Mouse (Mus musculus) lung, embryonic 16.5 days (tissue): Measurements from ENCODE around the gene Lbh. TPM values are rescaled to one million over a fixed set of nuclear protein-coding genes. Genes with fewer than 3 reads are reported as not detected.

ENCODE experiments used
- ATAC-seq: fragments of 200-750 bp; cut with Nextera tagmentation; 2 replicates; pipeline ENCODE4 v1.8.0; 2017; ENCODE audit warnings: low read depth, mild to moderate bottlenecking, moderate library complexity
- H3K27ac ChIP-seq: fragments of 300-500 bp; sonication (generic); 2 replicates; pipeline ENCODE4 v1.5.1; 2014; ENCODE audit warnings: mild to moderate bottlenecking, control low read depth, low read length
- H3K27me3 ChIP-seq: fragments of 300-500 bp; sonication (generic); 2 replicates; pipeline ENCODE4 v1.6.1; 2014; ENCODE audit warnings: low read depth, low read length, mixed read lengths; ENCODE audit not compliant: control insufficient read depth, insufficient read depth
- H3K36me3 ChIP-seq: fragments of 300-500 bp; sonication (generic); 2 replicates; pipeline ENCODE4 v1.6.1; 2014; ENCODE audit warnings: low read length; ENCODE audit not compliant: control insufficient read depth, insufficient read depth
- H3K4me1 ChIP-seq: fragments of 300-500 bp; sonication (generic); replicated peaks from 2 replicates; pipeline ENCODE4 v1.6.1; 2014; ENCODE audit warnings: low read length, mixed read lengths; ENCODE audit not compliant: control insufficient read depth, insufficient read depth
- H3K4me2 ChIP-seq: fragments of 300-500 bp; sonication (generic); 2 replicates; pipeline ENCODE4 v1.6.1; 2014; ENCODE audit warnings: low read depth, low read length, control low read depth
- H3K4me3 ChIP-seq: fragments of 300-500 bp; sonication (generic); 2 replicates; pipeline ENCODE4 v1.5.1; 2014; ENCODE audit warnings: mild to moderate bottlenecking, low read length, control low read depth
- H3K9ac ChIP-seq: fragments of 300-500 bp; sonication (generic); 2 replicates; pipeline ENCODE4 v1.6.1; 2014; ENCODE audit warnings: low read length, control low read depth
- H3K9me3 ChIP-seq: fragments of 300-500 bp; sonication (generic); 2 replicates; pipeline ENCODE4 v1.6.1; 2016; ENCODE audit warnings: low read length; ENCODE audit not compliant: control insufficient read depth
- WGBS: fragments of 180-500 bp; shearing (Covaris S2); extraction: QIAGEN DNeasy Blood & Tissue Kit; methylation state at CpG from one replicate; pipeline ENCODE4 v1.1.7; 2014; 5-methylcytosine and 5-hydroxymethylcytosine counted together
- polyA plus RNA-seq: library from polyadenylated mRNA; unstranded; fragments of >200 nt; fragmentation: Nextera tagmentation; extraction: Ambion mirVana; gene quantifications from 2 replicates; pipeline ENCODE4 v1.2.1, GENCODE M21; 2015

The Lbh gene
- polyA plus RNA-seq, 1 experiment from 2014 or later = 8.8 TPM

- Histone ChIP-seq H3K4me3 (no peak overlapping the region), H3K27ac (no peak overlapping the region), H3K4me2 (no peak overlapping the region), H3K27me3 (no peaks in the 10 kb centered on the region), H3K9me3 (no peaks in the 10 kb centered on the region), H3K4me1 (no peaks in the 10 kb centered on the region), H3K9ac (no peak overlapping the region), H3K36me3 (no peaks in the 10 kb centered on the region)
- 50% methylated on average over 7 of the region's 7 CpGs for WGBS
- no peak for ATAC-seq
Measured at GRCm38 (mm10) chr17:72897076-72897475, 21.0 kb upstream of the Lbh start.

- ATAC-seq = no peak
- no peaks in the 10 kb centered on the region for H3K4me1 ChIP-seq
- 60% methylated on average over 5 of the region's 5 CpGs for WGBS
- H3K36me3 ChIP-seq = no peaks in the 10 kb centered on the region
- no peak overlapping the region for H3K9ac ChIP-seq
- no peak overlapping the region for H3K27ac ChIP-seq
- H3K9me3 ChIP-seq = no peaks in the 10 kb centered on the region
- no peaks in the 10 kb centered on the region for H3K27me3 ChIP-seq
- no peak overlapping the region for H3K4me3 ChIP-seq
- no peak overlapping the region for H3K4me2 ChIP-seq
Measured at GRCm38 (mm10) chr17:72897961-72898360, 20.1 kb upstream of the Lbh start.

GRCm38 (mm10) chr17:72898775-72899174 is 19.3 kb upstream of the Lbh start:
- ATAC-seq = 0 out of 2 replicates have a peak, but pooled peaks have one; percentile 31
- H3K4me2 ChIP-seq = no peak overlapping the region
- WGBS = 61% methylated on average over 3 of the region's 3 CpGs
- no peak overlapping the region for H3K27ac ChIP-seq
- no peaks in the 10 kb centered on the region for H3K36me3 ChIP-seq
- H3K27me3 ChIP-seq = no peaks in the 10 kb centered on the region
- H3K9ac ChIP-seq = no peak overlapping the region
- H3K4me1 ChIP-seq = 0 out of 2 replicates have a peak, but pooled peaks cover under 1% of the 10 kb centered on the region
- no peak overlapping the region for H3K4me3 ChIP-seq
- no peaks in the 10 kb centered on the region for H3K9me3 ChIP-seq

- Histone ChIP-seq H3K4me1 (0 out of 2 replicates have a peak, but pooled peaks cover 2% of the 10 kb centered on the region), H3K4me3 (no peak overlapping the region), H3K4me2 (no peak overlapping the region), H3K36me3 (no peaks in the 10 kb centered on the region), H3K27me3 (no peaks in the 10 kb centered on the region), H3K27ac (no peak overlapping the region), H3K9me3 (no peaks in the 10 kb centered on the region), H3K9ac (no peak overlapping the region)
- no peak for ATAC-seq
- 68% methylated on average over 6 of the region's 6 CpGs for WGBS
Measured at GRCm38 (mm10) chr17:72901021-72901420, 17.1 kb upstream of the Lbh start.

GRCm38 (mm10) chr17:72901705-72902104 is 16.4 kb upstream of the Lbh start:
- Histone ChIP-seq H3K4me2 (no peak overlapping the region), H3K4me1 (0 out of 2 replicates have a peak, but pooled peaks cover 2% of the 10 kb centered on the region), H3K27me3 (no peaks in the 10 kb centered on the region), H3K4me3 (no peak overlapping the region), H3K9ac (no peak overlapping the region), H3K9me3 (no peaks in the 10 kb centered on the region), H3K36me3 (no peaks in the 10 kb centered on the region), H3K27ac (no peak overlapping the region)
- no peak for ATAC-seq
- WGBS = 77% methylated on average over 4 of the region's 4 CpGs

GRCm38 (mm10) chr17:72903321-72903720 is 14.8 kb upstream of the Lbh start:
- H3K9me3 ChIP-seq = no peaks in the 10 kb centered on the region
- H3K27me3 ChIP-seq = no peaks in the 10 kb centered on the region
- no peak overlapping the region for H3K4me2 ChIP-seq
- no peak overlapping the region for H3K9ac ChIP-seq
- 96% methylated on average over 5 of the region's 5 CpGs for WGBS
- no peak overlapping the region for H3K4me3 ChIP-seq
- no peak overlapping the region for H3K27ac ChIP-seq
- no peaks in the 10 kb centered on the region for H3K36me3 ChIP-seq
- ATAC-seq = no peak
- H3K4me1 ChIP-seq = 0 out of 2 replicates have a peak, but pooled peaks cover 2% of the 10 kb centered on the region

- no peaks in the 10 kb centered on the region for H3K9me3 ChIP-seq
- H3K9ac ChIP-seq = no peak overlapping the region
- no peaks in the 10 kb centered on the region for H3K27me3 ChIP-seq
- H3K27ac ChIP-seq = no peak overlapping the region
- peak; percentile 31; the same call in 1 of the 2 replicates for ATAC-seq
- no peak overlapping the region for H3K4me3 ChIP-seq
- no peak overlapping the region for H3K4me2 ChIP-seq
- WGBS = 31% methylated on average over 9 of the region's 9 CpGs
- H3K36me3 ChIP-seq = no peaks in the 10 kb centered on the region
- 0 out of 2 replicates have a peak, but pooled peaks cover 2% of the 10 kb centered on the region for H3K4me1 ChIP-seq
Measured at GRCm38 (mm10) chr17:72903921-72904421, 14.1 kb upstream of the Lbh start.

GRCm38 (mm10) chr17:72904873-72905272 is 13.2 kb upstream of the Lbh start:
- Histone ChIP-seq H3K9ac (no peak overlapping the region), H3K4me1 (0 out of 2 replicates have a peak, but pooled peaks cover 2% of the 10 kb centered on the region), H3K27ac (no peak overlapping the region), H3K4me2 (no peak overlapping the region), H3K9me3 (no peaks in the 10 kb centered on the region), H3K27me3 (no peaks in the 10 kb centered on the region), H3K4me3 (no peak overlapping the region), H3K36me3 (no peaks in the 10 kb centered on the region)
- WGBS = 77% methylated on average over 7 of the region's 7 CpGs
- ATAC-seq = no peak

GRCm38 (mm10) chr17:72906231-72906896 is 11.7 kb upstream of the Lbh start:
- Histone ChIP-seq H3K27ac (no peak overlapping the region), H3K9me3 (no peaks in the 10 kb centered on the region), H3K27me3 (no peaks in the 10 kb centered on the region), H3K4me2 (no peak overlapping the region), H3K4me1 (0 out of 2 replicates have a peak, but pooled peaks cover 2% of the 10 kb centered on the region), H3K4me3 (no peak overlapping the region), H3K9ac (no peak overlapping the region), H3K36me3 (no peaks in the 10 kb centered on the region)
- no peak for ATAC-seq
- WGBS = 70% methylated on average over 10 of the region's 10 CpGs
